Mouse (Mus musculus) embryonic facial prominence, embryonic 10.5 days (tissue): ENCODE results near the gene Dmc1. TPM values are rescaled to one million over a fixed set of nuclear protein-coding genes. Genes with fewer than 3 reads are reported as not detected.

Experiments used
- DNase-seq: peaks from one replicate; pipeline ENCODE4 v3.0.0-alpha.2; 2017; ENCODE audit warnings: low spot score
- H3K27ac ChIP-seq: fragments of 300-500 bp; sonication (generic); replicated peaks from 2 replicates; pipeline ENCODE4 v1.5.1; 2016; ENCODE audit warnings: mild to moderate bottlenecking
- H3K27me3 ChIP-seq: fragments of 300-500 bp; sonication (generic); replicated peaks from 2 replicates; pipeline ENCODE4 v1.6.1; 2016; ENCODE audit warnings: low read depth, mild to moderate bottlenecking; ENCODE audit not compliant: poor library complexity, severe bottlenecking
- H3K36me3 ChIP-seq: fragments of 300-500 bp; sonication (generic); replicated peaks from 2 replicates; pipeline ENCODE4 v1.6.1; 2016; ENCODE audit warnings: mild to moderate bottlenecking, moderate library complexity
- H3K4me1 ChIP-seq: fragments of 300-500 bp; sonication (generic); 2 replicates; pipeline ENCODE4 v1.6.1; 2016
- H3K4me3 ChIP-seq: fragments of 300-500 bp; sonication (generic); 2 replicates; pipeline ENCODE4 v1.5.1; 2016; ENCODE audit warnings: mild to moderate bottlenecking, moderate library complexity
- H3K9me3 ChIP-seq: fragments of 300-500 bp; sonication (generic); 2 replicates; pipeline ENCODE4 v1.6.1; 2016; ENCODE audit warnings: mild to moderate bottlenecking
- WGBS: fragments of 180-500 bp; shearing (Covaris S2); methylation state at CpG from one replicate; pipeline ENCODE4 v1.1.7; 2016; 5-methylcytosine and 5-hydroxymethylcytosine counted together
- polyA plus RNA-seq: library from polyadenylated mRNA; unstranded; fragments of >200 nt; fragmentation: Nextera tagmentation; extraction: Ambion mirVana; gene quantifications from 2 replicates; pipeline ENCODE4 v1.2.1, GENCODE M21; 2016

The Dmc1 gene
- polyA plus RNA-seq, result 1.2 and 1.4 TPM in 2 replicates

GRCm38 (mm10) chr15:79604990-79605665 is at the start of gene Dmc1:
Gene Dmc1 (minus strand): TSS chr15:79605109.
- Histone ChIP-seq H3K4me1 (peaks cover 11% of the 10 kb centered on the region), H3K36me3 (peaks cover 2% of the 10 kb centered on the region; the same call in 1 of the 2 replicates), H3K9me3 (peaks cover 4% of the 10 kb centered on the region; the same call in 1 of the 2 replicates), H3K4me3 (peak within 1 kb of the TSS; percentile 51), H3K27ac (peak within 1 kb of the TSS; percentile 48; the same call in 1 of the 2 replicates), H3K27me3 (peaks cover 36% of the 10 kb centered on the region)
- DNase-seq, result peak; percentile 74
- 10% methylated on average over 37 of the region's 37 CpGs for WGBS

- no peak overlapping the region for H3K27ac ChIP-seq
- no peak overlapping the region for H3K4me3 ChIP-seq
- no peak for DNase-seq
- peaks cover 27% of the 10 kb centered on the region for H3K36me3 ChIP-seq
- no peaks in the 10 kb centered on the region; the same call in 1 of the 2 replicates for H3K9me3 ChIP-seq
- 81% methylated on average over 4 of the region's 4 CpGs for WGBS
- no peaks in the 10 kb centered on the region for H3K4me1 ChIP-seq
- no peaks in the 10 kb centered on the region for H3K27me3 ChIP-seq
Observed at GRCm38 (mm10) chr15:79651481-79651880, 46.6 kb upstream of the Dmc1 start.

- H3K27me3 ChIP-seq, result no peaks in the 10 kb centered on the region
- no peaks in the 10 kb centered on the region for H3K4me1 ChIP-seq
- peaks cover 27% of the 10 kb centered on the region for H3K36me3 ChIP-seq
- DNase-seq, result peak; percentile 53
- no peaks in the 10 kb centered on the region; the same call in 1 of the 2 replicates for H3K9me3 ChIP-seq
- H3K4me3 ChIP-seq, result no peak overlapping the region
- H3K27ac ChIP-seq, result no peak overlapping the region
Observed at GRCm38 (mm10) chr15:79650569-79650968, 45.7 kb upstream of the Dmc1 start.

GRCm38 (mm10) chr15:79648130-79648529 is 43.2 kb upstream of the Dmc1 start:
- H3K27me3 ChIP-seq, result no peaks in the 10 kb centered on the region
- no peaks in the 10 kb centered on the region for H3K4me1 ChIP-seq
- H3K9me3 ChIP-seq, result no peaks in the 10 kb centered on the region; the same call in 1 of the 2 replicates
- H3K27ac ChIP-seq, result no peak overlapping the region
- no peak for DNase-seq
- no peak overlapping the region for H3K4me3 ChIP-seq
- WGBS, result 88% methylated on average over 12 of the region's 12 CpGs
- H3K36me3 ChIP-seq, result peaks cover 31% of the 10 kb centered on the region

GRCm38 (mm10) chr15:79645483-79645882 is 40.6 kb upstream of the Dmc1 start:
- no peaks in the 10 kb centered on the region for H3K4me1 ChIP-seq
- H3K27me3 ChIP-seq, result no peaks in the 10 kb centered on the region
- H3K4me3 ChIP-seq, result no peak overlapping the region
- DNase-seq, result no peak
- no peak overlapping the region for H3K27ac ChIP-seq
- no peaks in the 10 kb centered on the region for H3K9me3 ChIP-seq
- WGBS, result 82% methylated on average over 2 of the region's 2 CpGs
- H3K36me3 ChIP-seq, result peaks cover 46% of the 10 kb centered on the region

GRCm38 (mm10) chr15:79641135-79641817 is 36.4 kb upstream of the Dmc1 start:
- WGBS, result 78% methylated on average over 12 of the region's 12 CpGs
- H3K36me3 ChIP-seq, result peaks cover 49% of the 10 kb centered on the region
- no peaks in the 10 kb centered on the region for H3K9me3 ChIP-seq

GRCm38 (mm10) chr15:79630471-79630870 is 25.6 kb upstream of the Dmc1 start:
- no peak overlapping the region for H3K27ac ChIP-seq
- no peaks in the 10 kb centered on the region for H3K27me3 ChIP-seq
- peaks cover 79% of the 10 kb centered on the region for H3K36me3 ChIP-seq
- no peaks in the 10 kb centered on the region for H3K4me1 ChIP-seq
- H3K4me3 ChIP-seq, result no peak overlapping the region
- WGBS, result 74% methylated on average over 2 of the region's 2 CpGs
- DNase-seq, result no peak
- H3K9me3 ChIP-seq, result peaks cover 6% of the 10 kb centered on the region; the same call in 1 of the 2 replicates

More at GRCm38 (mm10) chr15:79641135-79641817, 36.4 kb upstream of the Dmc1 start:
- Histone ChIP-seq H3K27ac (no peak overlapping the region), H3K4me3 (no peak overlapping the region), H3K27me3 (no peaks in the 10 kb centered on the region), H3K4me1 (no peaks in the 10 kb centered on the region)
- DNase-seq, result no peak

GRCm38 (mm10) chr15:79619770-79620414 is 15.0 kb upstream of the Dmc1 start:
- 85% methylated on average over 11 of the region's 11 CpGs for WGBS
- H3K27ac ChIP-seq, result no peak overlapping the region
- DNase-seq, result no peak
- H3K4me1 ChIP-seq, result peaks cover 4% of the 10 kb centered on the region; the same call in 1 of the 2 replicates
- no peaks in the 10 kb centered on the region for H3K9me3 ChIP-seq
- H3K4me3 ChIP-seq, result no peak overlapping the region
- H3K36me3 ChIP-seq, result peaks cover 76% of the 10 kb centered on the region
- H3K27me3 ChIP-seq, result no peaks in the 10 kb centered on the region

- no peak overlapping the region for H3K27ac ChIP-seq
- H3K9me3 ChIP-seq, result no peaks in the 10 kb centered on the region
- H3K36me3 ChIP-seq, result peaks cover 71% of the 10 kb centered on the region
- 92% methylated on average over 7 of the region's 7 CpGs for WGBS
- no peak for DNase-seq
- H3K4me1 ChIP-seq, result peaks cover 4% of the 10 kb centered on the region; the same call in 1 of the 2 replicates
- no peak overlapping the region for H3K4me3 ChIP-seq
- no peaks in the 10 kb centered on the region for H3K27me3 ChIP-seq
Observed at GRCm38 (mm10) chr15:79618456-79618855, 13.5 kb upstream of the Dmc1 start.

GRCm38 (mm10) chr15:79617135-79617534 is 12.2 kb upstream of the Dmc1 start:
- no peak overlapping the region for H3K27ac ChIP-seq
- H3K36me3 ChIP-seq, result peaks cover 68% of the 10 kb centered on the region
- H3K4me1 ChIP-seq, result peaks cover 4% of the 10 kb centered on the region; the same call in 1 of the 2 replicates
- H3K9me3 ChIP-seq, result no peaks in the 10 kb centered on the region
- H3K27me3 ChIP-seq, result no peaks in the 10 kb centered on the region
- no peak overlapping the region for H3K4me3 ChIP-seq
- no peak for DNase-seq
- 82% methylated on average over 11 of the region's 11 CpGs for WGBS

- Histone ChIP-seq H3K9me3 (no peaks in the 10 kb centered on the region), H3K27ac (no peak overlapping the region), H3K36me3 (peaks cover 65% of the 10 kb centered on the region), H3K4me1 (peaks cover 4% of the 10 kb centered on the region; the same call in 1 of the 2 replicates), H3K27me3 (no peaks in the 10 kb centered on the region), H3K4me3 (no peak overlapping the region)
- DNase-seq, result no peak
- WGBS, result 87% methylated on average over 5 of the region's 5 CpGs
Observed at GRCm38 (mm10) chr15:79616729-79617128, 11.8 kb upstream of the Dmc1 start.

GRCm38 (mm10) chr15:79615501-79615900 is 10.6 kb upstream of the Dmc1 start:
- DNase-seq, result no peak
- H3K27me3 ChIP-seq, result no peaks in the 10 kb centered on the region
- H3K27ac ChIP-seq, result no peak overlapping the region
- H3K4me3 ChIP-seq, result no peak overlapping the region
- peaks cover 61% of the 10 kb centered on the region for H3K36me3 ChIP-seq
- 84% methylated on average over 7 of the region's 7 CpGs for WGBS
- H3K4me1 ChIP-seq, result peaks cover 4% of the 10 kb centered on the region; the same call in 1 of the 2 replicates
- H3K9me3 ChIP-seq, result 0 out of 2 replicates have a peak, but pooled peaks cover 1% of the 10 kb centered on the region
